Mouse (Mus musculus): ENCODE data around the gene Erbb4.

- no peak for TF ChIP-seq CTCF (IDR thresholded peaks at IDR 0.05; ENCODE audit: insufficient read depth, low read length)
- TF ChIP-seq POLR2A (IDR thresholded peaks at IDR 0.05; ENCODE audit: borderline replicate concordance, extremely low read depth, low read depth, low read length) = no peak
Measured at GRCm38 (mm10) chr1:68424336-68424983, 683.4 kb downstream of the Erbb4 start.
